Mouse (Mus musculus) hindbrain, embryonic 16.5 days (tissue): ENCODE measurements around the gene Mlycd. TPM values are rescaled to one million over a fixed set of nuclear protein-coding genes. Genes with fewer than 3 reads are reported as not detected.

Experiments
- ATAC-seq: fragments of 200-750 bp; cut with Nextera tagmentation; 2 replicates; pipeline ENCODE4 v1.8.0; 2017; ENCODE audit warnings: moderate TSS enrichment, moderate library complexity
- H3K27ac ChIP-seq: fragments of 300-500 bp; sonication (generic); 2 replicates; pipeline ENCODE4 v1.5.1; 2014; ENCODE audit warnings: low read depth, mild to moderate bottlenecking, control low read depth, low read length, moderate library complexity
- H3K27me3 ChIP-seq: fragments of 300-500 bp; sonication (generic); replicated peaks from 2 replicates; pipeline ENCODE4 v1.6.1; 2014; ENCODE audit warnings: low read length; ENCODE audit not compliant: control insufficient read depth, insufficient read depth
- H3K36me3 ChIP-seq: fragments of 300-500 bp; sonication (generic); 2 replicates; pipeline ENCODE4 v1.6.1; 2014; ENCODE audit warnings: mild to moderate bottlenecking, low read length, moderate library complexity, mixed read lengths; ENCODE audit not compliant: control insufficient read depth, insufficient read depth
- H3K4me1 ChIP-seq: fragments of 300-500 bp; sonication (generic); 2 replicates; pipeline ENCODE4 v1.6.1; 2014; ENCODE audit warnings: low read depth, low read length; ENCODE audit not compliant: control insufficient read depth, insufficient read depth
- H3K4me2 ChIP-seq: fragments of 300-500 bp; sonication (generic); 2 replicates; pipeline ENCODE4 v1.6.1; 2014; ENCODE audit warnings: mild to moderate bottlenecking, low read length, control low read depth, moderate library complexity
- H3K4me3 ChIP-seq: fragments of 300-500 bp; sonication (generic); 2 replicates; pipeline ENCODE4 v1.5.1; 2014; ENCODE audit warnings: mild to moderate bottlenecking, low read length, control low read depth, moderate library complexity
- H3K9ac ChIP-seq: fragments of 300-500 bp; sonication (generic); 2 replicates; pipeline ENCODE4 v1.6.1; 2014; ENCODE audit warnings: low read depth, mild to moderate bottlenecking, control low read depth, low read length, moderate library complexity
- H3K9me3 ChIP-seq: fragments of 300-500 bp; sonication (generic); 2 replicates; pipeline ENCODE4 v1.6.1; 2014; ENCODE audit warnings: mild to moderate bottlenecking, low read length, moderate library complexity; ENCODE audit not compliant: control insufficient read depth
- WGBS: fragments of 180-500 bp; shearing (Covaris S2); extraction: QIAGEN DNeasy Blood & Tissue Kit; methylation state at CpG from one replicate; pipeline ENCODE4 v1.1.7; 2014; 5-methylcytosine and 5-hydroxymethylcytosine counted together
- polyA plus RNA-seq: library from polyadenylated mRNA; unstranded; fragments of >200 nt; fragmentation: Nextera tagmentation; extraction: Ambion mirVana; gene quantifications from 2 replicates; pipeline ENCODE4 v1.2.1, GENCODE M21; 2015

Mlycd gene
- polyA plus RNA-seq, 1 experiment from 2014 or later: 16.5 TPM

DNA sequence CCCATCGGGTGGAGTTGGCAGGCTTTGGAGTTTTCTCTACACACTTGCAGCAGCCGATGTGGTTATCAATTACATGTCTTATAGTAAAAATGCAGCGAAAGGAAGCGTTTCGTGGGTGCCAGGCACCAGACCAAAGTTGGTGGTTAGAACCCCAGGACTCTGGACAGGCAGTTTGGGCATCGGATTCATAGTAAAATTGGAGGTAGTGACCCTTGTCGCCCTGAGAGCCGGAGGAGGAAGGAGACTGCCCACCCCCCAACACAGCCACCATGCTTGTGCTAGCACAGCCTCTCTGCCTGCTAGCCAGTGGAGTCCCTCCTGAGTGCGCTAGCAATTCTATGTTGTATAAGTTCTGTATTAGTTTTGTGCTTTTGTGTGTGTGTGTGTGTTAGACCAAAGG, 3.9 kb downstream of the Mlycd start:
- WGBS: 76% methylated on average over 9 of the region's 9 CpGs
- no peak for ATAC-seq
- H3K9ac ChIP-seq: no peak overlapping the region

DNA sequence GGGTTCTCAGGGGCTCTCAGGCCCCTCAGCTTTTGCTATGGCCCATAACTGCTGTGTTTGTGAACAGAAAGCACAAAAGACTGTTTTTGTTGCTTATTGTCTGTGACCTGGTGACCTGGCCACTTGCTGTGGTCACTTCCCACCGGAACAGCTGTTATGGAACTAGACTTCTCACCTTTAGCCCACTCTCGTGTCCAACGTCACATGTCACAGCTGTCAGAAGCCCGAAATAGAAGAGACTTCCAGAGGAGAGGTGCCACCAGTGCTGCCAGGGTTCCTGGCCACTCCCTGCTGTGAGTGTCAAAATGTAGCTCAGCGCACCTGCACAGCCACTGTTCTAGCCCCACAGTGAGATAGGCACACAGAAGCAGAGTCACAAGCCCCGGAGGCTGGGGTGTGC, 4.6 kb downstream of the Mlycd start:
- Histone ChIP-seq H3K4me1 (peaks cover 11% of the 10 kb centered on the region), H3K36me3 (0 out of 2 replicates have a peak, but pooled peaks cover 4% of the 10 kb centered on the region), H3K9me3 (no peaks in the 10 kb centered on the region), H3K4me3 (no peak overlapping the region), H3K9ac (no peak overlapping the region), H3K4me2 (no peak overlapping the region), H3K27ac (no peak overlapping the region), H3K27me3 (no peaks in the 10 kb centered on the region)
- WGBS: 67% methylated on average over 6 of the region's 6 CpGs
- no peak for ATAC-seq

More for the DNA sequence above, 3.9 kb downstream of the Mlycd start:
- H3K4me2 ChIP-seq: no peak overlapping the region
- no peak overlapping the region for H3K4me3 ChIP-seq
- H3K4me1 ChIP-seq: peaks cover 13% of the 10 kb centered on the region
- H3K27me3 ChIP-seq: no peaks in the 10 kb centered on the region
- H3K9me3 ChIP-seq: no peaks in the 10 kb centered on the region
- 0 out of 2 replicates have a peak, but pooled peaks cover 2% of the 10 kb centered on the region for H3K36me3 ChIP-seq
- no peak overlapping the region for H3K27ac ChIP-seq

DNA sequence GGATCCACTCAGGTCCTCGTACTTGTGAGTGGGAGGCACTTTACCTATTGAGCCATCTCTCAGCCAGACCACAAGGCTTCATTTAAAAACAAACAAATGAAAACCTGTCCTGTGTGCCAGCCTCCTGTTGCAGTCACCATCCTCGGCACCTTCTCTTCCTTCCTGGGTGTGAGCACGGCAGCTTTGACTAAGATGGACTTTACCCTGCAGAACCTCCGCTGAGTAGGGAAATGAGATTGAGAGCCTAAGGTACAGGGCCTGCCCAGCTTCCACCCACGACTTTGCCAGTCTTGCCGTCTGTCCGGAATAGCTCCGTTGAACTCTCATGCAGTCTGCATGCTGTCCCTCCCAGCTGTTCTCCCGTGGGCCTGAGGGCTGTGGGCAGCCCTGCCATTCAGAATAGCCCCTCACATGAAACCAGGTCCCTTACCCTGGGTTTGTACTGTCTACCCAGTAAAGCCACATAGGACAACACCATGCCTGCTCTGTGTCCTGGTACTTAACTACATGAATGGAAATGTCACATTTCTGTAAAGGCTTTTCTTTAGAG, 5.5 kb downstream of the Mlycd start:
- no peak overlapping the region for H3K4me3 ChIP-seq
- H3K9ac ChIP-seq: no peak overlapping the region
- WGBS: 86% methylated on average over 9 of the region's 9 CpGs
- H3K27ac ChIP-seq: no peak overlapping the region
- no peaks in the 10 kb centered on the region for H3K9me3 ChIP-seq
- H3K27me3 ChIP-seq: no peaks in the 10 kb centered on the region
- 0 out of 2 replicates have a peak, but pooled peaks cover 4% of the 10 kb centered on the region for H3K36me3 ChIP-seq
- H3K4me2 ChIP-seq: no peak overlapping the region
- no peak for ATAC-seq
- peaks cover 9% of the 10 kb centered on the region for H3K4me1 ChIP-seq

DNA sequence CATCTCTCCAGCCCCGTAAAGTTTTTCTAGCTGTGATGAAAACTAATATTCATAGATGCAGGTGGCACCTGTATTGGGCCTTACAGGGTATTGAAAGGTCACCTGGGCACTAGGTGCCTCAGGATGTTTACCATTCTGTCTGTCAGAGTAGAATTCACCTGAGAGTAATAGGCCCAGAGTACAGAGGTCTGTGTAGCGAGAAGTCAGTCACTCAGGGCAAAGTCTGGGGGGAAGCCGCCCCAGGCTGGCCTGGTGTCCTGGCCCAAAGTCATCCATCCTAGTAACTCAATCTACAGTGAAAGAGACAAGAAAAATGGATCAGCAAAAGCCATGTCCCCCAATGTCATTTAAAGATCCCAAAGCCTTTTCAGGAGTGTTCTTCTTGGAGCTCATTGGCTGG, 6.2 kb downstream of the Mlycd start:
- H3K9ac ChIP-seq: no peak overlapping the region
- 0 out of 2 replicates have a peak, but pooled peaks cover 4% of the 10 kb centered on the region for H3K36me3 ChIP-seq
- H3K4me1 ChIP-seq: peaks cover 3% of the 10 kb centered on the region
- no peaks in the 10 kb centered on the region for H3K27me3 ChIP-seq
- H3K27ac ChIP-seq: no peak overlapping the region
- no peak overlapping the region for H3K4me2 ChIP-seq
- H3K9me3 ChIP-seq: no peaks in the 10 kb centered on the region
- WGBS: 88% methylated on average over 3 of the region's 3 CpGs
- ATAC-seq: no peak
- no peak overlapping the region for H3K4me3 ChIP-seq

DNA sequence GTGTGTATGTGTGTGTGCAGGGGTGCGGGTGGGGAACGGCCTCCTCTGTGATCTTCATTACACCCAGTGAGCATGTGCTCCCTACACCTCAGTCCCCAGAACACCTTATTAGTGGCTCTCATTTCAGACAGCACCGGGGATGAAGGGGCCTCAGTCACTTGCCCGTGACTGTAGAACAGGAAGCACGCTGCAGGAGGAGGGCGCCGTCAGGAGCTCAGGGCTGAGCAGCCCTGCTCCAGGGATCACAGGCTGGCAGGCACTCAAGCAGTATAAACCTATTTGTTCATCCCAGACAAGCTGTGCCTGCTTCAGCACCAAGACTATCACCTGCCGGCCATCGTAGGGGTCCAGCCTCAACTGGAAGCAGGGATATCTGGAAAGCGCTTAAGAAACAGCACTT, 9.2 kb downstream of the Mlycd start:
- Histone ChIP-seq H3K27ac (no peak overlapping the region), H3K36me3 (peaks cover 9% of the 10 kb centered on the region; the same call in 1 of the 2 replicates), H3K4me3 (no peak overlapping the region), H3K27me3 (no peaks in the 10 kb centered on the region), H3K4me1 (no peaks in the 10 kb centered on the region), H3K4me2 (no peak overlapping the region), H3K9me3 (no peaks in the 10 kb centered on the region), H3K9ac (no peak overlapping the region)
- WGBS: 72% methylated on average over 10 of the region's 10 CpGs
- no peak for ATAC-seq

DNA sequence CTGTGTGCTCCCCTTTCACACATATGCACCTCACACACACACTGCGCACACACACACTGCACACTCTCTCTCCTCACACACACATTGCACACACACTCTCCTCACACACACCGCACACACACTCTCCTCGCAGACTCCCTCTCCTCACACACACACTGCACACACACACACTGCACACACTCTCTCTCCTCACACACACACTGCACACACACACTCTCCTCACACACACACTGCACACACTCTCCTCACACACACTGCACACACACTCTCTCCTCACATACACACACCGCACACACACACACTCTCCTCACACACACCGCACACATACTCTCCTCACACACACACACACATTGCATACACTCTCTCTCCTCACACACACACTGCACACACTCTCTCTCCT, 10.0 kb downstream of the Mlycd start:
- Histone ChIP-seq H3K4me3 (no peak overlapping the region), H3K4me1 (no peaks in the 10 kb centered on the region), H3K9me3 (no peaks in the 10 kb centered on the region), H3K9ac (no peak overlapping the region), H3K36me3 (peaks cover 16% of the 10 kb centered on the region; the same call in 1 of the 2 replicates), H3K27ac (no peak overlapping the region), H3K27me3 (no peaks in the 10 kb centered on the region), H3K4me2 (no peak overlapping the region)
- 98% methylated on average over 5 of the region's 5 CpGs for WGBS
- ATAC-seq: no peak

DNA sequence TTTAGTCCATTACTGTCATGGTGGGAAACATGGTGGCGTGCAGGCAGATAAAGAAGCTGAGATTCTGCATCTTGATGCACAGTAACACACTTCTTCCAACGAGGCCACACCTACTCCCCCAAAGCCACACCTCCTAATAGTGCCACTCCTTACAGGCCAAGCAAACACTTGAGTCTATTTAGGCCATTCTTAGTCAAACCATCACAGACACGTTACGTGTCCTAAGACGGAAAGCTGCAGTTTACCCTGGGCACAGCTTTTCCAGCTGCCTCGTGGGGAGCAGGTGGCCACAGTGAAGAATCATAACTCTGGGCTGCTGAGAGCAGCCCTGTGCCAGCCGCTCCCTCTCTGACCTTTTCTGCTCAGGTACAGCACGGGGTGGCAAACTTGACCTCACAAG, 13.6 kb downstream of the Mlycd start:
- H3K27me3 ChIP-seq: no peaks in the 10 kb centered on the region
- H3K4me3 ChIP-seq: no peak overlapping the region
- no peak for ATAC-seq
- 69% methylated on average over 8 of the region's 8 CpGs for WGBS
- no peak overlapping the region for H3K27ac ChIP-seq
- no peak overlapping the region for H3K4me2 ChIP-seq
- H3K9me3 ChIP-seq: no peaks in the 10 kb centered on the region
- peaks cover 4% of the 10 kb centered on the region for H3K4me1 ChIP-seq
- H3K36me3 ChIP-seq: peaks cover 26% of the 10 kb centered on the region
- H3K9ac ChIP-seq: no peak overlapping the region

DNA sequence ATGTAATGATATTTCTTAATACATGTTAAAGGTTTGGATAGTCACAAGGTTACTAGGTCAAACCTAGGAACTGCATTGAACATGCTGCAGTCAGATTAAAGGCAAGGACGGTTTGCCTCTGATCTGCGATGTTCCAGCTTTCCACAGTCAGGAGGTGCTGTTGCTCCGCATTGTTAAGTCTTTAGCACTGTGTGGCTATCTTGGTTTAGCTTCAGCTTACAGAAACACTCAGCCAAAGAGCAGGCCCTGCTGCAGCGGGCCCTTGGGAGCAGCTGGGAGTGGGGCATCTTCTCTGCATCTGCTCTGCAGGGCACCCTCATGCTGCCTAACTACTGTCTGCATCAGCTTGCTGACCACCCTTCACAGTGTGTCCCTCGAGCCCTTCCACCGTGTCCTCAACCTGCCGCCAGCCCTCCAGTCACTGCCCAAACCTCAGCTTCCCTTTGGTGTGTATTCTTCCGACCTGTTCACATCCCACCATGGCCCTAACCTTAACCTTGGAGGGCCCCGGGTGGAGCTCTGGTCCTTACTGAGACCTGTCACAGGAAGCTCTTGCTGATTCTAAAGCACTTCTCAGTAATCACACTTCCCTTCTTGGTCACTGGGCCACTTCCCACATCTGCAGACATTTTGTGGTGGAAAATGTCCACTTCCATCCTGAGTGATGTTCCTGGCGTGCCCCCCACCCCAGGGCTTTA, 17.5 kb downstream of the Mlycd start:
- no peak overlapping the region for H3K9ac ChIP-seq
- no peak overlapping the region; the same call in 1 of the 2 replicates for H3K4me2 ChIP-seq
- H3K27ac ChIP-seq: no peak overlapping the region
- H3K4me3 ChIP-seq: no peak overlapping the region
- WGBS: 59% methylated on average over 10 of the region's 10 CpGs
- H3K9me3 ChIP-seq: no peaks in the 10 kb centered on the region
- peak; percentile 29 for ATAC-seq
- H3K36me3 ChIP-seq: peaks cover 24% of the 10 kb centered on the region
- H3K4me1 ChIP-seq: peaks cover 4% of the 10 kb centered on the region
- no peaks in the 10 kb centered on the region for H3K27me3 ChIP-seq

DNA sequence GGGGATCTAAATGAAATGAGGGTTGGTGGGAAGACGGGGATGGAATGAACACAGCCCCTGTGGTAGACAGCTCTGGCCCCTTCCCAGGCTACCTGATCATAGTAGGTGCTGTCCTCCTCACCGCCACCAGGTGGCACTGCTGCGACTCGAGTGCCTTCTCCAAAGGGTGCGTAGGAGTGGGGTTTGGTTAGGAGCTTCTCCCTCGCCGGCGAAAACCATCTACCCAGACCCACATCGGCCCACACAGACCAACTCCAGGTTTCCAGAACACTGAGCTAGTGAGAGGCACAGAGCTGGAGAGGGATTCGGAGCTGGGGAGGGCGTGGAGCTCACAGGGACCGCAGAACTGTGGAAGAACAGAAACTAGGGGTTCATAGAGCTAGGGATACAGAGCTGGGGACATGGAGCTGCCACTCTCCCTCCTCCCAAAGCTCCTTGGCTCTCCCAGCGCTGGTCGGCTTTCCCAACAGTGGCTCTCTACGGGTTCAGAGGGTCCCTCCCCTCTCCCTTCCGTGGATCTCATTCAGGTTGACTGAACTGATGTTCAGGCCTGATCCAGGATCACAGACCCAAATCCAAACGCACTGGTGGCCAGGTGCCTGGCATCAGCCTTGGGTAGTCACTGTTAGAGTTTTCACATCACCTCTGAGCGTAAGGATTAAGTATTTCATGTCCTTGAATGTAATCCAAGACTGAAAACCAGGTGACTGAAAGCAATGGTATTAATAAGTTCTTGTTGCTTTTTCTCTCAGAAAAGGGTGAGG, 18.2 kb downstream of the Mlycd start:
- H3K4me1 ChIP-seq: peaks cover 4% of the 10 kb centered on the region
- ATAC-seq: peak; percentile 82
- H3K4me3 ChIP-seq: peak overlapping the region; percentile 12; the same call in 1 of the 2 replicates
- no peak overlapping the region for H3K27ac ChIP-seq
- 14% methylated on average over 18 of the region's 18 CpGs for WGBS
- peak overlapping the region; percentile 55 for H3K4me2 ChIP-seq
- no peaks in the 10 kb centered on the region for H3K27me3 ChIP-seq
- H3K9me3 ChIP-seq: no peaks in the 10 kb centered on the region
- H3K9ac ChIP-seq: peak overlapping the region; percentile 60
- peaks cover 24% of the 10 kb centered on the region for H3K36me3 ChIP-seq
